Mouse (Mus musculus): ENCODE measurements at regions not wholly inside any gene's neighbourhood (a gene's known extent, or its start where the extent isn't known, plus 50 kb on each side); places are given as distances from the start of the nearest gene placed in this dataset.

- TF ChIP-seq CTCF (IDR thresholded peaks at IDR 0.05; ENCODE audit: low read depth, low read length) (no peak), POLR2A (IDR thresholded peaks at IDR 0.05; ENCODE audit: extremely low read depth, insufficient read depth, low read length) (no peak)
These were observed 1206.0 kb upstream of the Jmjd1c start for GRCm38 (mm10) chr10:65889881-65890280.

All from liver, adult 2 months (tissue).